Mouse (Mus musculus): ENCODE data around the gene Rack1.
A peak's percentile ranks its signal among the peaks of the same experiment; 100 is the strongest.

DNA sequence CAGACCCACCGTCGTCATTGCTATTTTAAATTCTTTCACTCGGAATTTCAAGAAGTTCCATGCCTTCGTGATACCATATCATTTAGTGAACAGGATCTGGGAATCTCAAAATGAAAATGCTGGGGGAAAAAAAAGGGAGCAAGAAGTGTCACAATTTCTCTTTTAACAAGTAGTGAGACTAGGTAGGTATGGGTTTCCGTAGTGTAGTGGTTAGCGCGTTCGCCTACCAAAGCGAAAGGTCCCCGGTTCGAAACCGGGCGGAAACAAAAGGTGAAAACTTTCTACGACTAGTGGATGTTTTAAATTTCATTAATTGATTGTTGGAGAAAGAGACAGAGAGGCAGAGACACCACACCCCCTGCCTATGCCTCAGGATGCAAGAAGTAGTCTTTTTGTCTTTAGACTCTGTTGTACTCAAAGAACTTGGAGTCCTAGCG lies 23.4 kb downstream of the Rack1 start:
- no peak for TF ChIP-seq POLR2A (IDR thresholded peaks at IDR 0.05; ENCODE audit: low read depth, low read length)
- no peak for TF ChIP-seq CTCF (conservative IDR thresholded peaks at IDR 0.05 in 1 of 2, IDR thresholded peaks at IDR 0.05 in 1 of 2; ENCODE audit: low read depth in 2 of 2, low read length in 2 of 2)
- peak; percentile 50; the same call in 1 of the 2 replicates for TF ChIP-seq SIN3A (IDR thresholded peaks at IDR 0.05; ENCODE audit: low read length)
- no peak for TF ChIP-seq RAD21 (IDR thresholded peaks at IDR 0.05; ENCODE audit: low read depth, low read length)
- peak; percentile 55; the same call in 1 of the 2 replicates for TF ChIP-seq BHLHE40 (IDR thresholded peaks at IDR 0.05; ENCODE audit: low read depth, low read length)
- no peak for TF ChIP-seq MAZ (IDR thresholded peaks at IDR 0.05; ENCODE audit: low read depth, low read length)
- no peak for TF ChIP-seq EP300 (IDR thresholded peaks at IDR 0.05; ENCODE audit: low read length)
